Mouse (Mus musculus) thymus, postnatal 14 days (tissue): ENCODE measurements at regions not wholly inside any gene's neighbourhood (a gene's known extent, or its start where the extent isn't known, plus 50 kb on each side); places are given as distances from the start of the nearest gene placed in this dataset.

ENCODE experiments used
- DNase-seq: peaks from one replicate; pipeline ENCODE4 v3.0.0; 2021

DNA sequence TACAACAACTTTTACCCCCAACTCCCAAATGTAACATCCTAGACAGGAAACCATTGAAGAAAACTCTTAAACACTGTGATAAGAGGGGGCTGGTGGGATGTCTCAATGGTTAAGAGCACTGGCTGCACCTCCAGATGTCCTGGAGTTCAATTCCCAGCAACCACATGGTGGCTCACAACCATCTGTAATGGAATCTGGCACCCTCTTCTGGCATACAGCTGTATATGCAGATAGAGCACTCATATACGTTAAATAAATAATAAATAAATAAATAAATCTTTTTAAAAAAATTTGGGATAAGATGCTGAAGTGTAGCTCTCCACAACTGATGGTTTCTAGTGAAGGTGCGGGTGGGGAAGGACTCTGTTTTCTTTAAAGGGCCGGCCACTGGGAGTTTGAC lies 69.3 kb downstream of the Kctd15 start:
- no peak for DNase-seq

DNA sequence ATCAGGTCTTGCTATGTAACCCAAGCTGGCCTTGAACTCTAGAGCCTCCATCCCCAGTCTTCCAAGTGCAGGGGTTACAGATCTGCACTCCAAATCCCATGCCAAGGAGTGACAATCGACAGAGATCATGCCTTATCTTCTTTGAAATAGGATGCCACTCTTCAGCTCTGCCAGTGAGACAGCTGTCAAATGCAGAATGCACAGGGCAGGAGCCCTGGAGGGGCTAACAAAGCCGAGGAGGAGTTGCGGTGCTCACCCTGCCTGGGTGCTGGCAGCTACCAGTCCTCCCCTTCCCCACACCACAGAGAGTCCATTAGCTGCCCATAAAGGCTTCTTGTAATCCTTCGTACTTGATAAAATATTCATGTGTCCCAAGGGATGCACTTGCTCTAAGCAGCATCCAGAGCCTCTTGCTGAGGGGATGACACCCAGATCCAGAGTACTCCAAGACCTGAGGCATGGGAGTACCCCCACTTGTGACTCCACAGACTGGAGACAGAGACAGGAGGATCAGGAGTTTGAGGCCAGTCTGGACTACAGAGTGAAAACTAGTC lies 71.1 kb downstream of the Kctd15 start:
- no peak for DNase-seq

DNA sequence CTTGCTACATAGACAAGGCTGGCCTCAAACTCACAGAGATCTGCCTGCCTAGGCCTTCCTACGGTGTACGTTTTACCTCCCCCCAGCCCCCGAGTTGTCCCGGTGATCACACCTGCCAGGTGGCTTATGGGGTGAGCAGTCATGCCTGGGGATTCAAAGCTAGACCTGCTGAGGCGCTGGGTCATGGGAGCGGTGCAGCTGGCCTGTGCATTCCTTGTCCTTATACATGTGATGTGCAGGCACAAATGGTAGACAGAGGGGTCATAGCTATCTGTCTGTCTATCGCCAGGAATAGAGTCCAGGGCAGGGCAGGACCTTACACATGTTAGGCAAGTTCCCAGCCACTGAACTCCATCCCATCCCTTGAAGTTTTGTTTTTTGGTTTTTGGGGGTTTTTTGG lies 71.7 kb downstream of the Kctd15 start:
- no peak for DNase-seq

DNA sequence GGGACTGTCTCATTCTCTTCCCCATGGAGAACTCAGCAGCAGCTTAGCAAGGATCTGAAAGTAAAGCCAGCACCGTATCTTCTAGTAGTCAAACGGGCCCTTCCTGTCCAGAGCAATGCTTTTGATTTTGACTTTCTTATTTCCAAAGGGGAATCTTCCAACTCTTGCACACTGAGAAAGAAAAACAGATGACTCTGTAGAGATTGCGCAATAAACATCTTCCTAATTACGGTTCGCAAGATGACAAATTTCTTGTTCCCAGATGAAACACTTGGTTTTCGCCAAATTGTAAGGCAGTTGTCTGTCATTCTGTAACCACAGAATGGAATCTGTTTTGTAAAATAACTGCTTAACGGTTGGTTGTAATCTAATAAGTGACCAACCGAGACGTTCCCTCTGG lies 75.7 kb downstream of the Kctd15 start:
- no peak for DNase-seq

DNA sequence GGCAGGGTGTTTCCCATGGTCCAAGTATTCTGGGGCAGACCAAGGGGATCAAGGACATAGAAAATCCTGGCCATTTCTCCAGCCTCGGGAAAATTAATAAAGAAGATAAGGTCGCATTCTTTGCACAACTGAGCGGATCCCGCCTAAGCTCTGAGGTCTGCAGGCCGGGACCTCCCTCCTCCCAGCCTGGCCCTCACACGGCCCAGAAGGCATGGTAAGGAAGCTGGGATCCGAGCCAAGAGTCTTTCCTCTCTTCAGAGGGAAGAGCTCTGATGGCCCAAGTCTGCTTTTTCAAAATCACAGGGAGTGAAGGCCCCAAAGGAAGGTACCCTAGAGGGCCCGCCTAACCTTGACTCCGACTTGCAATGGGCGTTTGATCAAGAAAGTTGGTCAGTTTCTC lies 85.2 kb downstream of the Kctd15 start:
- DNase-seq = no peak

DNA sequence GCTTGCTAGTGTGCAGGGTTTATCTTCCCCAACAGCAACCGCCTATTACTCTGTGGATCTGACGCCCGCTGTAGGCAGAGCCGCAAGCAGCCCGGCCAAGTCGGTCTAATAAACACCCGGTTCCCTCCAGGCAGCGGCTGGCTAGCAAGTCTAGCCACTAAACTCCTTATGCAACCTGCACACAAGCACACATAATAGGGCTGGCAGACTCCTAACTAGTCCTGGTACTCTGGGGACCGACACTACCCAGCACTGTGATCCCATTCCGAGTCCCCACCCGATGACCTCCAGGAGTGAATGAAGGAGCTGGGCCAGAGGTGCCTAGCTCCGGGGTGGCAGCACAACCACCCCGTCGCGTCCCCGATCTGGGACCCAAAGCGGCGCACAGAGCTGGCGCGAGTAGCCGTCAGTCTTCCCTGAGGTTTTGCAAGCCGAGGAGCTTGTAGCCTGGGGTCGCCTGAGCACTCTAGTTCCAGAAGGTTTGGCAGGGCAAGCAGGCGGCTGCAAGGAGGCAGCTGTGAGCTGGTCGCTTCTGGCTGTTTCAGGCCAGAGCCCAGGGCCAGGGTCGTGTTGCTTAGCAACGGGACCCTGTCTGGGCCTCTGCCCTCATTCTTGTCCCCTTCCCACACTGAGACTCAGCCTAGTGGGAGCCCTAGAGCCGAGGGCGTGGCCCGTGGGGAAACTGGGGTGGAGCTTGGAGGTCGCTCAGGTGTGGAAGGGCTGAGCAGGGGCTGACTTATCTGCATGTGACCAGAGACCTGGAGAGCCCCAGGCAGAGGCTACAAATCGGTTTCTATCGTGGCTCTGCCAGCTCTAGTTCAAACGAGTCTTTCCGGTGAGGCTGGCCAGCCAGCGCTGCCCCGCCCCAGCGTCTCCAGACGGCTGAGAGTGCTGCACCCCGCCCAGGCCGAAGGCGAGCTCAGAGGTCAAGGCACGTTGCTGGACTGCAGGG lies 86.1 kb downstream of the Kctd15 start:
- no peak for DNase-seq

DNA sequence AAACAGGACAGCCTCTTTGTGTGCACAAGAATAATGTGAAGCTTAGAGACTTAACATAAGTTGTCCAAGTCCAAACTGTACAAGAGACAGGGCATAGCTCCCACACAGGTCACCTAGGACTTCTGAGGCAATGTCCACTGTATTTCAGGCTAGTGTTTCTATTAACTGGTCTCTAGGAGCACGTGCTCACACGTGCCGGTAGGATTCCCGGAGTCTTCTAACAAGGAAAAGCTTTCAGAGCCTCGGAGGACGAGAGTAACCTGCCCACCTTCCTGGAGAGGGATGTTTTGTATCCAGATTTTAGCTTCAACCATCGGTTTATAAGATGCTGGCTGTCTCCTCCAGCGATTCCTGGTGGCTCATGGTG lies 86.8 kb downstream of the Kctd15 start:
- no peak for DNase-seq

DNA sequence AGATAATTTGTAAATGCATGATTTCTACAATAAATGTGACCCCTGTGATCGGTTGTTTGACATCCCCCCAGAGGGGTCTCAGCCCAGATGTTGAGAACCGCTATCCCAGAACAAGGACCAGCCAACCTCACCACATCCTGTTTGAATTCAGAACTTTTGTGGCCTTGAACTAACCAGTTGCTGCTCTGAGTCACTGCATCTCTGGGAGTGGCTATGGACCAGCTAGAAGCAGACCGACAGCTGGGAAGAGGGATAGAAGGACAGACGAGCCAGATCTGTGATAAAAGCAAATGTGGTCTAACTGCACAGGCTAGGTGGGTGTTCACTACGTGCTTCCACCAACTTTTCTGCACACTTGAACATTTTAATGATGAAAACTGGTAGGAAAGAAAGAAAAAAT lies 89.0 kb downstream of the Kctd15 start:
- no peak for DNase-seq

DNA sequence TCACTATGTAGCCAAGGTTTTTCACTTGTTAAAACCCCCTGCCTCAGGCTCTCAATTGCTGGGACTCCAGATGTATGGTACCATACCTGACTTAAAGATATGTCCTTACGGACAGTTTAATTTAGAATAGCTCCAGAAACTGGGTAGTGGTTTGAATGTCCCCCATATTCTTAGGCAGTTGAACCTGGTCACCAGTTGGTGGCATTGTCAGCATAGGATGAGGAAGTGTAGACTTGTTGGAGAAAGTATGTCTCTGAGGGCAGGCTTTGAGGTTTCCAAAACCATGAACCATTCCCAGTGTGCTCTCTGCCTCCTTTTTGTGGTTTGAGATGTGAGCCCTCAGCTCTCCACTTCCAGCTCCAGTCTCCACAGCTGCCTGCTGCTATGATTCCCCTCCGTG lies 94.4 kb downstream of the Kctd15 start:
- DNase-seq = no peak

DNA sequence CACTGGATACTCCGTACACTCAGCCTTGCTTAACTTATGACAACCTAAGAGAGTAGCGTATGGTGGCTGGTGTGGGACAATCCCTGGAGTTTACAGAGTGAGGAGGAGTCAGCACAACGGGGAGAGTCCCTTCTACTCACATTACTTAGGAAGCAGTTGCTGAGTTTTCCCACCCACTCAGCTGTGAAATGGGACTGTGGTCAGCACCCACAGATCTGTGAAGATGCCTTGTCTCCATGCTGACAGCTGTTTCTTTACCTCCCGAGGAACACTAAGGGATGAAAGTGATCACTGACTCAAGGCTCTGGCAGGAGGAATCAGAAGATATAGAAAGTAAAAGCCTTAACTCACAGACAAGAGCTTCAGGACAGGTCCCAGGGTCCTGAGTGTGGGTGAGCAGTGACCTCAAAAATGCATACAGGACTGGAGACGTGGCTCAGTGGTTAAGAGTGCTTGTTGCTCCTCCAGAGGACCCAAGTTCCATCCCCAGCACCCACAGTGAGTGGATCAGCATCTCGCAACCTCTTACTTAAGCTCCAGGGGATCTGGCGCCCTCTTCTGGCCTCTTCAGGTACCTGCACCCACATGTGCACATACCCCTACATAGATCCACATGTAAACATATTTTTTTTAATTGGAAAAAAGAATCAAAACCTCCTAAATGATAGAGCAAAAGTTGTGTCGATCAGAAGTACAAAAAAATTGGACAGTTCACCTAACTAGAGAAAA lies 97.8 kb downstream of the Kctd15 start:
- DNase-seq = no peak

DNA sequence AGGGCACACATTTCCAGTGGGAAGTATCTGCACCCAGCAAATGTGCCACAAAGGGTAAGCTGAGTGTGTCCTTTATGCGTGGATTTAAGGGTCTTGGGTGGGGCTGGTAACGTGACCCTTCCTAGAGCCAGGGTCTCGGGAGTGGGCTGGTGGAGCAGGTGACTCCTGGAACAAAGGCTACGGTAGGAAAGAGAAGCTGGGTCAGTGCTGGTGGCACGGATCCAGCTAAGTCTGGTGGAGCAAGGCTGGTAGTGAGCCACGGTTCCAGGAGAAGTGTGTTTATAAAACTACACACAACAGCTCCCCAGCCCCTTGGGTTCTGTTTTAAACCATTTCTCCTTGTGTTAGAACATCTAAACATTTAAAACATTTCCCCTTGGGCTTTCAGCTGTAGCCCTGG lies 101.3 kb downstream of the Kctd15 start:
- DNase-seq = no peak

DNA sequence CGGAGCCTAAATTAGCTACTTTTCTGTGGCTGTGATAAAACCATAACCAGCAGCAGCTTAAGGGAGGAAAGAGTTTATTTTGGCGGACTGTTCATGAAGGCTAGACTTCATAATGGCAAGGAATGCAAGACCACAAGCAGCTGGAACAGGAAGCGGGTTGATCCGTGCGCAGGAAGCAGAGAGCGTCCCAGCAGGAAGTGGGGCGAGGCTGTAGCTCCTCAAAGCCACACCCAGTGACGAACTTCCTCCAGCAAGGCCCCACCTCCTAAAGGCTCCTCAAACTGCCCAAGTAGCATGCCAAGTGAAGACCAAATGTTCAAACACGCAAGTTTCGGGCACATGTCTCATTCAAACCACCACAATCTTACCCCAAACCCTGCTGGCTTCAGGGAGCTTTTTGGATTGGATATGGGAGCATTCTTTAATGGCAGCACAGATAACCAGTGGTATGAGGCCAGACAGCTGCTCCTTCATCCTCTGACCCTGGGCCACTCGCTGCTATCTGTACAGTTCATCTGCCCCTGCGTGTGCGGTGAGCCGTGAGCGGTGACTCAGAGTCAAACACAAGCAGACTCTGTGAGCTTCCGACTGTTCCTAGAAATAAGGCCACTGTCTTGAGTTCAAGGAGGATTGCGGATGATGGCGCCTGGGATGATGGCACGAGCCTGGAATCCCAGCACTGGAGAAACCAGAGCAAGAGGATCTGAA lies 109.8 kb downstream of the Kctd15 start:
- DNase-seq = no peak

DNA sequence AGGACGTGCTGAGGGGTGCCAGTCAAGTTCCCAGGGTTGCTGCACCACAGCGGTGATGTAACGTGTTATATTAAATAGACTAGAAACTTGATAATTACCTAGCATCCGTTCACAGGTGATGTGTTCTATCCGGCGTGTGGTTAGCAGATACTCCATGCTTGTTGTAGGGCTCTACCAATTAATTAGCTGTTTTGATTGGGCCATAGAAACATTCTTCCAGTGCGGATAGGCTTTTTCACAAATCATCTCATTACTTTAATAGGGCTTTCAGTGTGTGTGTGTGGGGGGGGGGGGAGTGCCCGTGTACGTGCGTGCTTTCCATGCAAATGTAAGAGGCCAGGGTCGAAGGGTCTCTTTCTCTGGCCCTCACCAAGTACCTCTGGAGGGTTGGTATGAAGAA lies 110.6 kb downstream of the Kctd15 start:
- no peak for DNase-seq

DNA sequence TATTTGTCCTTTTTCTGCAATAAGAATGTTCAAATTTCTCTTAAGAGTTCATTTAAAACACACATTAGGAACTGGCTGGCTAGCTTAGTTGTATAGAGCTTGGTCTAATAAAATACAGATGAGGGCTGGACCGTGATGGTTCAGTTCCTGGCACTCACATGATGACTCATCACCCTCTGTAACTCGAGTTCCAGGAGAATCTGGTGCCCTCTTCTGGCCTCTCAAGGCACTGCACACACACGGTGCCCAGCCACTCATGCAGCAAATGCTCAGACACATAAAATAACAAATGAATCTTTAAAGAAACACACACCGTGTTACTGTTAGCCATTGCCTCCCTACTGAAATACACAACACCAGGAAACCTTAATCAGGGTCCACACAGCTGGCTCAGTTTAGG lies 114.6 kb downstream of the Kctd15 start:
- DNase-seq = no peak

DNA sequence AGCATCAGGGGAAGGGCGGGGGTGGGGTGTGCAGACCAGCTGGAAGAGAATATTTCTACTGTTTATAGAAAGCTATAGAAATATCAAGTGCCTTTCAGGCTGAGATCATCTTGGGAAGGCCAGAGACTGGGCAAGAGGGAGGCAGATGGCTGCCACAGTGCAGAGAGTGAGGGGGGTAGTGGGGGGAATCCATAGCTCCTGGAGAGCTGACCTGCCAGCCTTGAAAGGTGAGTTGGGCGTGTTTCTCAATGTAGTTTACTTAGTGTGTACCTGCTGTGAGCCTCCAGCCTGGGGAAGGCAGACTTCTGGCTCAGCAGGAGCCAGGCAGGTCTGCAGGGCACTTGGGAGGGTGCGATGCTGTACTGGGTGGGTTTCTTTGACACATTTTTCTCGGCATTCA lies 115.5 kb downstream of the Kctd15 start:
- no peak for DNase-seq

DNA sequence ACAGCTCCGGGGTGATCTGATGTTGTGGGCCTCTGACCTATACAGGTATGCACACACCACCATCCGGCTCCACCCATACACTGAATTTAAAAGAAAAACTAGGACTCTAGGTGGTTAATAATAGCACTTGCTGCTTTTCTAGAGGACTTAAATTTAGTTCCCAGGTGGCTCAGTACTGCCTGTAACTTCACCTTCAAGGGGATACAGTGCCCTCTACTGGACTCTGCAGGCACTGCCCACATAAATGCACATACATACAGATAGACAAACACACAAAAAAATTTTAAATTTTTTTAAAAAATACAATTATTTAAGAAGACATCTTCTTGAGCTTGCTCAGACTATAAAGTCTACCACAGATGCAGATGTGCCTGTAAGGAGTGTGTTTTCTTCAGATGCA lies 116.7 kb downstream of the Kctd15 start:
- DNase-seq = no peak

DNA sequence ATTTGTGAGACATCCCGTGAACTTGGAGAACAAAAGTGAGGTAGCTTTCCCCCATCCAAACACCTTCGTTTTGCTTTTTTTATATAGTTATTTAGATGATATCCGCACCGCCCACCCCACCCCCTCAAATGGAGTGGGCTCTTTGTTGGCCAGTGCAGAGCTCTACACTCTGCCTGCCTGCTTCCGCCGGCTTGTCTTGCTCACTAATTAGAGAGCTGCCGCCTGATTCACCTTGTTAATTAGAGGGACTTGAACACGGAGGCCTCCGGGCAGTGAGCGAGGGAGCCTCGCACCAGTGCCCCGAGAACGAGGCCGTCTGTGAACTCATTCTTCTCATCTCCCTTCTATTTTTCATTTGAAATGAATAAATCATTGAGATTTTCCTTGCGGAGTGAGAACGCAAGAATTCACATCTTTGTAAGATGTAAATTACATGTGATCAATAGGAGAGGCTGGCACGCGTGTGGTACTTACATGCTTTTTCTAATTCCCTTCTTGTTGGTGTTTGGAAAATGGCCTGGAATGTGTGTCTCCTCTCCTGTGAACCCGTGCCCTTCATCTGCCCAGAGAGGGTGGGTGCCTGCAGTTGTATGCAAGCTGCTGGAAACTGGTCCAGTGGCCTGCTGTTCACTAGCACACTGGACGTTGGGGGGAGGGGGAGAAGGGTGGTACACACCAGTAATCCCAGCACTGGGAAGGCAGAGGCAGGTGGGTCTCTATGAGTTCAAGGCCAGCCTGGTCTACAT lies 118.0 kb downstream of the Kctd15 start:
- DNase-seq = no peak

DNA sequence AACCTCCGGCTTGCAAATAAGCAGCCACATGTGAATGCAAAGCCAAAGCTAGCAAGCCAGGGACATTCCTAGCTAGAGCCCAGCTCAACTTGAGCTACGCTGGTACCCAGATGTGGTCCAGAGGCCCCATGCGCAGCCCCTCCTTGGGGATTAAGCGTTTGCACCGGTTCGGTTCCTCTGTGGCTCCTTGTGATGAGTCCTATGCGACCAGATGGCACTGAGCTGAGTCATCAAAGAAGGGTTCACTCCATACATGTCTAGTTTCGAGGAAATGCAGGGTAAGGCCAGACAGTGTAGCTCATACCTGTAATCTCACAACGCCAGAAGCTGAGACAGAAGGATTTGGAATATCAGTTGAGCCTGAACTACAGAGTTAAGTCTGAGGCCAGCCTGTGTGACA lies 119.4 kb downstream of the Kctd15 start:
- no peak for DNase-seq

DNA sequence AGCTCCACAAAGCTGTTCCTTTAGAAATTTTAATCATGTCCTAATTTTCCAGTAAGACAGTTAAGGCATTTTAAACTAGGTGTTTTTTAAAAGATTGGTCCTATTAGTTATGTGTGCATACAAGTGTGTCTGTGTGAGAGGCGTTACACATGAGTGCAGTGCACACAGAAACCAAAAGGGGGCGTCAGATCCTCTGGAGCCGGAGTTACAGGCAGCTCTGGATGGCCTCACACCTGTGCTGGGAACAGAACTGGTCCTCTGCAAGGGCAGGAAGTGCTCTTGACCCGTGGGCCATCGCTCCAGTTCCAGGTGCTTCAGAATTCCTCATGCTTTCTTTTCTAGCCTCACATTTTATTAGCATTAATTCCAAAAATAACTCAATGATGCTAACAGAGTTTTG lies 122.3 kb downstream of the Kctd15 start:
- DNase-seq = no peak

DNA sequence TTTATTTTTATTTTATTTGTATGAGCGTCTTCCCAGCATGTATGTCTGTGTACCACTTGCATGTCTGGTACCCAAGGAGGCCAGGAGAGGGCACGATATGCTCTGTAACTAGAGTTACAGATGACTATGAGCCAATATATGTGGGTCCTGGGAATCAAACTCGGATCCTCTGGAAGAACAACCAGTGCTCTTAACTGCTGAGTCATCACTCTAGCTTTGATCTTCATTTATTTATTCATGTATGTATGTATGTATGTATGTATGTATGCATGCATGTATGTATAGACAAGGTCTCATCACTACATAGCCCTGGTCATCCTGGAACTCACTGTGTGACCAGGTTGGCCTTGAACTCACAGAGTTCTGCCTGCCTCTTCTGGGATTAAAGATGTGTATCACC lies 124.9 kb downstream of the Kctd15 start:
- no peak for DNase-seq

DNA sequence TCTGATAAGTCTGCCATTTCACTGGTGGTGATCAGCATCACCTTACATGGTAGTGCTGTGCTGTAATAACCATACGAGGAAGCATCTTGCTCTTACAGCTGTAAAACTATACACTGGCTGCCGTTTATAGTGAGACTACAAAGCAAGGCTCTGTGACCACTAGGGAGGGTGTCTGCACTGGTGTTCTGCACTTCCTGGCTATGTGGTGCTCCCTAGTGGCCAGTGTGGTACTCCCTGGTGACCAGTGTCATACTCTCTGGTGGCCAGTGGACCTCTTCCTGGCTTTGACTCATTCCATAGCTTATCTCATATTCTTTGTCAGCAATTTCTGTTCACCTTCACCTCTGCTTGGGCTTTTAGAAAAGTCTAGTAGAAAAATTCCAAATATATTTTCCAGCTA lies 114.7 kb upstream of the Lsm14a start:
- DNase-seq = no peak

DNA sequence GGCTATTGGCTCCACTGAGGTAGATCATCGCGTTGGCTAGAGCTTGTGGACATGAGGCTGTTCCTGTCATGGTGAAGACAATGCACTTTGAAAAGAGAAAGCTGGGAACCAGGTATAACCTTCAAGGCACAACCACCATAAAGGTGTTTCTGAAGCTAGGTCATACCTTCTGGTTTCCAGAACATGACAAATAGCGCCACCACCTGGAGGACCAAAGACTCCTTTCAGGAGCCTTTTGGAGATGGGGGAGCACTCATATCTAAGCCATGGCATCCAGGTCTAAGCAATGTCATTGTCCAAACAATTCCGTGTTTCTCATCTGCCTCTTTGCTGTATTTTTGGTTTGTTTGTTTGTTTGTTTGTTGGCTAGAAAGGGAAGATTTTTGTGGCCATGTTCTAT lies 113.7 kb upstream of the Lsm14a start:
- no peak for DNase-seq

DNA sequence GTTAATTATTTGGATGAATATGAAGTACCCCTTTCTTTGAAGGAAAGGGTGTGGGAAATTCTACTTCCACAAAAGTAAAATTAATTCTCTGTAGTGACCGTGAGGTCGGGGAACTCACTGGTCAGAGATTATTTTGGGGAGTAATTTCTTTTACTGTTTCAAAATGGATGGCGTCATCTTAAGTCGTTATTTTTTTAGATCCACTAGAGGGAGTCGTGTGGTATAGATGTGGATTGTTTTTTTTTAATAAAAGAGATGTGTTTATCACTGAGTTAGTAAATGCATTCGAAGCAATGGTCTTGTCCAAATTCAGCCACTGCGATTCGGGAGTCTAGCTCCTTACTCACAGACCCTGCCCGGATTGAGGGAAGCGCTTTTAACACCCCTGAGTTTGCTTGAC lies 100.8 kb upstream of the Lsm14a start:
- no peak for DNase-seq
